In the genomic region with DNA sequence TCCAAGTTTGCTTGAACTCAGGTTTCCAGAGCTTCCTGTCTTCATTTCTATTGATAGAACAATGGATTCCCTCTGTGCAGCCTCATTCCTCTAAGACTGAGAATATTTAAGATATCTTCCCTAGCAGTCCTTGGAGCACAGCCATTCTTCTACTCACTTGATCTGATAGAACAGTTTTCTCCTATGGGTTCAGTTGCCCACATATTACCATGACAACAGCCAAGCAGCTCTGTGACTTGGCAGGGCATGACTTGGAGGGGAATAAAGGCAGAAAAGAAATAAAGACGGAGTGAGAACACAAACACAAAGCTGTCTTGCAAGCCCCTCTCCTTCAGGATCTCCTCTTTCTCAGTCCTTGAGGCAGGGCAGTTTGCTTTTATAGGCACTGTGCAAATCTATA, we compare ENCODE assay signal across 17 mouse cellular contexts.
DNase-seq lines count a peak whose midpoint lies in the region.
"Had no signal": no experiment of that assay in that cellular context is flagged by ENCODE, and none has a peak within 500 bp of the region (broad histone marks: within the 10 kb centered on the region; RNA-seq: fewer than 3 reads in every experiment).

No protein-coding gene starts in this region.

- intact Hi-C loops in left cerebral cortex, postnatal 14 days (cut with DNase I) = no loop called here

- DNase-seq in frontal cortex, adult 2 months (ENCODE audit: extremely low spot score in 1 of 2, low spot score in 1 of 2) = peak; percentile 8 to 50
- DNase-seq in frontal cortex, postnatal 25 days (ENCODE audit: low spot score in 2 of 2) = no peak
- peak; percentile 5 to 11 for DNase-seq in left cerebral cortex, postnatal 14 days (ENCODE audit: low spot score in 2 of 2)
- no peak for DNase-seq in left cerebral cortex, adult 9 months (ENCODE audit: low spot score in 2 of 2)
- DNase-seq in Muller cell, postnatal 12 days (ENCODE audit: inconsistent ontology term) = peak; percentile 44
- DNase-seq in brain, adult 2 months (ENCODE audit: low read depth, low spot score) = peak; percentile 62
- no peak for DNase-seq in lung, postnatal 25 days (ENCODE audit: low spot score)
- DNase-seq in urinary bladder, adult 18-20 months (ENCODE audit: low spot score in 2 of 2) = no peak
- DNase-seq: cerebellum, adult 11 months; cerebellum, postnatal 36 days; gastrocnemius, postnatal 10 days; heart, adult 18-20 months; kidney, adult 2 months; kidney, postnatal 14 days; lung, embryonic 14.5 days; right cerebral cortex, postnatal 4 days; thymus, postnatal 25 days had no signal

Comparison
In these comparisons a context has a peak if more than half of its experiments do, and no peak if none do; other contexts are left out.
1. DNase-seq: peak in frontal cortex, adult 2 months (2 of 2), left cerebral cortex, postnatal 14 days (2 of 2), Muller cell, postnatal 12 days (single experiment) and brain, adult 2 months (single experiment); none in frontal cortex, postnatal 25 days (0 of 2), left cerebral cortex, adult 9 months (0 of 2), lung, postnatal 25 days (single experiment) and urinary bladder, adult 18-20 months (0 of 2).